Mouse (Mus musculus) liver, postnatal 0 days (tissue): ENCODE measurements around the gene Mrpl45. TPM values are rescaled to one million over a fixed set of nuclear protein-coding genes. Genes with fewer than 3 reads are reported as not detected.

Source experiments
- ATAC-seq: fragments of 200-750 bp; cut with Nextera tagmentation; 2 replicates; pipeline ENCODE4 v1.8.0; 2017; ENCODE audit warnings: mild to moderate bottlenecking, moderate library complexity
- DNase-seq: peaks from one replicate; pipeline ENCODE4 v3.0.0-alpha.2; 2016
- H3K27ac ChIP-seq: fragments of 300-500 bp; sonication (generic); 2 replicates; pipeline ENCODE4 v1.5.1; 2014; ENCODE audit warnings: antibody characterized with exemption, moderate library complexity, mild to moderate bottlenecking, low read depth
- H3K27me3 ChIP-seq: fragments of 300-500 bp; sonication (generic); 2 replicates; pipeline ENCODE4 v1.6.1; 2014; ENCODE audit warnings: low read length, control low read depth, mixed read lengths; ENCODE audit not compliant: insufficient read depth
- H3K36me3 ChIP-seq: fragments of 300-500 bp; sonication (generic); replicated peaks from 2 replicates; pipeline ENCODE4 v1.6.1; 2014; ENCODE audit warnings: mild to moderate bottlenecking, control low read depth, low read length, moderate library complexity, mixed read lengths; ENCODE audit not compliant: insufficient read depth
- H3K4me1 ChIP-seq: fragments of 300-500 bp; sonication (generic); 2 replicates; pipeline ENCODE4 v1.6.1; 2014; ENCODE audit warnings: antibody characterized with exemption, mild to moderate bottlenecking, control low read depth; ENCODE audit not compliant: insufficient read depth
- H3K4me2 ChIP-seq: fragments of 300-500 bp; sonication (generic); 2 replicates; pipeline ENCODE4 v1.6.1; 2014; ENCODE audit warnings: low read depth, mild to moderate bottlenecking, low read length, moderate library complexity, mixed read lengths
- H3K4me3 ChIP-seq: fragments of 300-500 bp; sonication (generic); 2 replicates; pipeline ENCODE4 v1.5.1; 2014; ENCODE audit warnings: low read depth, low read length
- H3K9ac ChIP-seq: fragments of 300-500 bp; sonication (generic); replicated peaks from 2 replicates; pipeline ENCODE4 v1.6.1; 2014; ENCODE audit warnings: mild to moderate bottlenecking, moderate library complexity
- H3K9me3 ChIP-seq: fragments of 300-500 bp; sonication (generic); 2 replicates; pipeline ENCODE4 v1.6.1; 2016; ENCODE audit warnings: mild to moderate bottlenecking, control low read depth, low read length, mixed read lengths
- CTCF ChIP-seq: sonication (generic); IDR thresholded peaks from 2 replicates; pipeline ENCODE4 v1.5.1; 2016; ENCODE audit warnings: antibody characterized with exemption, low read depth
- EP300 ChIP-seq: IDR thresholded peaks from 2 replicates; pipeline ENCODE4 v1.6.1; 2016; ENCODE audit warnings: antibody characterized with exemption, low read depth, mild to moderate bottlenecking
- WGBS: fragments of 180-500 bp; shearing (Covaris S2); extraction: QIAGEN DNeasy Blood & Tissue Kit; methylation state at CpG from one replicate; pipeline ENCODE4 v1.1.7; 2014; ENCODE audit not compliant: insufficient replicate concordance; 5-methylcytosine and 5-hydroxymethylcytosine counted together
- polyA plus RNA-seq: library from polyadenylated mRNA; unstranded; fragments of >200 nt; fragmentation: Nextera tagmentation; extraction: Ambion mirVana; gene quantifications from 2 replicates; pipeline ENCODE4 v1.2.1, GENCODE M21; 2015

The Mrpl45 gene
- polyA plus RNA-seq, 1 experiment from 2014 or later: 19.8 TPM

DNA sequence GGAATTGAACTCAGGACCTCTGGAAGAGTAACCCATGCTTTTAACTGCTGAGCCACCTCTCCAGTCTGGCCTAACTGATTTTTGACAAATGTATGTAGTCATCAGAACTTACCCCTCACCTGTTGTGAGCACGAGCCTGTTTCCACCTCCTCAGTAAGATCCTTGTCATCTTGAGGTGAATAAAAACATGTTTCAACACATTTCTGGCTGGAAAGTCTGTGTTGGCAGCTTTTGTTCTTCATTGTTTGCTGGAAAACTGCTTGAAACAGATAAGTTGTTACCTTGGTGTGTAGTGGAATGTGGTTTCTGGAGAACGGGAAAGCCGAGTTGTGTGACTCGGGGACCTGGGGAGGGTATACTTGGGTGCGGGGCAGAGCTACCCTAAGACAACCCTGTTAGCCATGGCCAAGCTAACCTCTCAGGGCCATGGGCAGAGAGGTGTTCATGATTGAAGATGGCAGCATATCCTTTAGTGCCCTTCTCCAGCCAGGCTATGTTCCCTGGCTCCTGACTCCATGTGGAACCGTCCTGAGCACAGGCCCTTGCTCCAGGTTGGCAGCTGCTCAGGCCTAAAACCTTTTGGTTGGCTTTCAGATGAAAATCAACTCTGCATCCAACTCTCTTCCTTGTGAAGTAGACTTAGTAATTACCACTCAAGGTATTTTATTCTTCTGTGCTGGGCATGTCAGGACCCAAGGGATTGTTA lies 56.8 kb downstream of the Mrpl45 start:
- ATAC-seq: no peak
- WGBS: 86% methylated on average over 6 of the region's 6 CpGs
- Histone ChIP-seq H3K36me3 (peaks cover 13% of the 10 kb centered on the region), H3K4me2 (no peak overlapping the region), H3K27me3 (no peaks in the 10 kb centered on the region), H3K4me3 (no peak overlapping the region), H3K9me3 (no peaks in the 10 kb centered on the region), H3K27ac (no peak overlapping the region), H3K9ac (no peak overlapping the region), H3K4me1 (no peaks in the 10 kb centered on the region)
- TF ChIP-seq EP300 (no peak), CTCF (no peak)
- DNase-seq: no peak

DNA sequence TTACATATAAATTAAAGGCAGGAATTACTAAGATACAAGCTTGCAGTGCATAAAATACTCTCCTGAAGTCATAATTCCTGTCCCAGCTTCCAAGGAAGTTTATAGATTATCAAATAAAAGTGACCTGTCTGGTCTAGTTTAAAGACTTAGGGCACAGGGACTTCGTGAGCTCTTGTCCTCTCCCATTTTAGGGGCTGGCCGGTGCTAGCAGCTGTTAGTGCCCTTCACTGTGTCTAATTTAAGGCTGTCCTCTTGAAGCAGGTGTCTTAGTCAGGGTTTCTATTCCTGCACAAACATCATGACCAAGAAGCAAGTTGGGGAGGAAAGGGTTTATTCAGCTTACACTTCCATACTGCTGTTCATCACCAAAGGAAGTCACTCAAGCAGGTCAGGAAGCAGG lies 57.9 kb downstream of the Mrpl45 start:
- no peak overlapping the region for H3K27ac ChIP-seq
- peaks cover 24% of the 10 kb centered on the region for H3K36me3 ChIP-seq
- H3K4me2 ChIP-seq: no peak overlapping the region
- H3K9ac ChIP-seq: no peak overlapping the region
- H3K9me3 ChIP-seq: no peaks in the 10 kb centered on the region
- WGBS: 82% methylated on average over 2 of the region's 2 CpGs
- H3K27me3 ChIP-seq: no peaks in the 10 kb centered on the region
- TF ChIP-seq CTCF: no peak
- TF ChIP-seq EP300: no peak
- H3K4me1 ChIP-seq: no peaks in the 10 kb centered on the region
- DNase-seq: no peak
- H3K4me3 ChIP-seq: no peak overlapping the region
- ATAC-seq: no peak

Other genes starting within 250 kb of the Mrpl45 start
- 0.27 and 0.37 TPM in 2 replicates for gene Tbx21, start 200.4 kb upstream of the Mrpl45 start, polyA plus RNA-seq
- 1.6 and 1.8 TPM in 2 replicates for gene Tbkbp1, start 164.2 kb upstream of the Mrpl45 start, polyA plus RNA-seq
- 12.1 and 12.3 TPM in 2 replicates for gene Kpnb1, start 127.8 kb upstream of the Mrpl45 start, polyA plus RNA-seq
- gene Npepps, start 35.1 kb upstream of the Mrpl45 start, polyA plus RNA-seq: 11.3 and 16.5 TPM in 2 replicates
- 0.04 TPM in 1 of 2 replicates, not detected in the other for gene Gpr179, start 36.4 kb downstream of the Mrpl45 start, polyA plus RNA-seq
- 0.89 and 0.92 TPM in 2 replicates for gene Socs7, start 46.8 kb downstream of the Mrpl45 start, polyA plus RNA-seq
- gene Arhgap23, start 99.8 kb downstream of the Mrpl45 start, polyA plus RNA-seq: 5.6 and 5.7 TPM in 2 replicates
- 0.20 and 0.25 TPM in 2 replicates for gene 4933428G20Rik, start 184.6 kb downstream of the Mrpl45 start, polyA plus RNA-seq